Mouse (Mus musculus): Measurements from ENCODE around the gene Asic2.

DNA sequence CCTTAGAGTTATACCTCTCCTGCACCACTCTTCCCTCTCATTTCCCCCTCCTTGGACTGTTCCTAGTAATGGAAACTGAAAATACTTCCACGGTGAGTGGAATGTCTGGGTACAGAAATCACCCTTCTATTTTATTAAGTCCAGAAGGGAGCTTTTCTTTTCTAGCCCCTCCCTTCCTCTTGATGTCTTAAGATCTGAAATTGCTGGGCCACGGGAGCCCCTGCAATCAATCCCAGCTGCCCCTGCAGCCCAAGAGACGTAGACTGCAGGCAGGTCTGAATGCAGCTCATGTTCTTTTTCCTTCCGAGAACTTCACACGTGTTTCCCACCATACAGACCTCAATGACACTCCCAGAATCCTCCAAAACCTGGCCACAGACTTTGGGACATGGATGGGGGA is 32.3 kb upstream of the Asic2 start:
- TF ChIP-seq CTCF (IDR thresholded peaks at IDR 0.05 in 2 of 3, conservative IDR thresholded peaks at IDR 0.05 in 1 of 3; ENCODE audit: control insufficient read depth in 1 of 3, insufficient read depth in 1 of 3, low read depth in 2 of 3, low read length in 3 of 3, poor library complexity in 1 of 3, severe bottlenecking in 1 of 3) (no peak), GATA1 (IDR thresholded peaks at IDR 0.05; ENCODE audit: low read depth, low read length) (no peak), POLR2A (IDR thresholded peaks at IDR 0.05; ENCODE audit: control insufficient read depth in 1 of 2, insufficient read depth in 1 of 2, low read depth in 1 of 2, low read length in 2 of 2, poor library complexity in 1 of 2) (no peak)
